Mouse (Mus musculus) hindbrain, embryonic 13.5 days (tissue): Measurements from ENCODE around the gene Hax1. TPM values are rescaled to one million over a fixed set of nuclear protein-coding genes. Genes with fewer than 3 reads are reported as not detected.
A peak's percentile ranks its signal among the peaks of the same experiment; 100 is the strongest.

Experiments
- ATAC-seq: fragments of 200-750 bp; cut with Nextera tagmentation; 2 replicates; pipeline ENCODE4 v1.8.0; 2017; ENCODE audit warnings: moderate TSS enrichment; ENCODE audit not compliant: low FRiP score
- H3K27ac ChIP-seq: fragments of 300-500 bp; sonication (generic); 2 replicates; pipeline ENCODE4 v1.5.1; 2015; ENCODE audit warnings: inconsistent platforms, mild to moderate bottlenecking, moderate library complexity
- H3K27me3 ChIP-seq: fragments of 300-500 bp; sonication (generic); 2 replicates; pipeline ENCODE4 v1.6.1; 2015; ENCODE audit warnings: mild to moderate bottlenecking, inconsistent platforms
- H3K36me3 ChIP-seq: fragments of 300-500 bp; sonication (generic); 2 replicates; pipeline ENCODE4 v1.6.1; 2015; ENCODE audit warnings: mild to moderate bottlenecking, inconsistent platforms
- H3K4me1 ChIP-seq: fragments of 300-500 bp; sonication (generic); replicated peaks from 2 replicates; pipeline ENCODE4 v1.6.1; 2015; ENCODE audit warnings: inconsistent platforms
- H3K4me2 ChIP-seq: fragments of 300-500 bp; sonication (generic); 2 replicates; pipeline ENCODE4 v1.6.1; 2015; ENCODE audit warnings: inconsistent platforms, mild to moderate bottlenecking, moderate library complexity
- H3K4me3 ChIP-seq: fragments of 300-500 bp; sonication (generic); 2 replicates; pipeline ENCODE4 v1.5.1; 2015; ENCODE audit warnings: mild to moderate bottlenecking, inconsistent platforms
- H3K9ac ChIP-seq: fragments of 300-500 bp; sonication (generic); 2 replicates; pipeline ENCODE4 v1.6.1; 2015; ENCODE audit warnings: mild to moderate bottlenecking, inconsistent platforms
- H3K9me3 ChIP-seq: fragments of 300-500 bp; sonication (generic); 2 replicates; pipeline ENCODE4 v1.6.1; 2016; ENCODE audit warnings: inconsistent platforms
- WGBS: fragments of 180-500 bp; shearing (Covaris S2); methylation state at CpG from one replicate; pipeline ENCODE4 v1.1.7; 2015; 5-methylcytosine and 5-hydroxymethylcytosine counted together
- polyA plus RNA-seq: library from polyadenylated mRNA; unstranded; fragments of >200 nt; fragmentation: Nextera tagmentation; extraction: Ambion mirVana; gene quantifications from 2 replicates; pipeline ENCODE4 v1.2.1, GENCODE M21; 2015

Hax1 gene
- polyA plus RNA-seq: 127 and 129 TPM in 2 replicates

- Histone ChIP-seq H3K9me3 (no peaks in the 10 kb centered on the region), H3K36me3 (peaks cover 56% of the 10 kb centered on the region), H3K4me2 (peak within 1 kb of the TSS; percentile 91), H3K4me1 (peaks cover 24% of the 10 kb centered on the region), H3K27ac (peak within 1 kb of the TSS; percentile 94), H3K9ac (peak within 1 kb of the TSS; percentile 91), H3K27me3 (no peaks in the 10 kb centered on the region), H3K4me3 (peak within 1 kb of the TSS; percentile 79)
- ATAC-seq: peak; percentile 94
- under 1% methylated on average over 26 of the region's 26 CpGs for WGBS
Observed at GRCm38 (mm10) chr3:89998612-89999054, at the start of gene Hax1. Gene Hax1 (minus strand): TSS chr3:89998780.

GRCm38 (mm10) chr3:90036263-90036662 is 37.7 kb upstream of the Hax1 start:
- Histone ChIP-seq H3K9me3 (no peaks in the 10 kb centered on the region), H3K36me3 (peaks cover 73% of the 10 kb centered on the region)
- WGBS: 95% methylated on average over 1 of the region's 1 CpGs

GRCm38 (mm10) chr3:90034653-90035052 is 36.1 kb upstream of the Hax1 start:
- H3K27me3 ChIP-seq: no peaks in the 10 kb centered on the region
- no peak overlapping the region for H3K27ac ChIP-seq
- 95% methylated on average over 2 of the region's 2 CpGs for WGBS
- no peak overlapping the region for H3K4me3 ChIP-seq
- H3K9ac ChIP-seq: no peak overlapping the region
- peaks cover 75% of the 10 kb centered on the region for H3K36me3 ChIP-seq
- ATAC-seq: no peak
- no peak overlapping the region for H3K4me2 ChIP-seq
- no peaks in the 10 kb centered on the region for H3K4me1 ChIP-seq
- no peaks in the 10 kb centered on the region for H3K9me3 ChIP-seq

More at GRCm38 (mm10) chr3:90036263-90036662, 37.7 kb upstream of the Hax1 start:
- Histone ChIP-seq H3K27ac (no peak overlapping the region), H3K4me1 (no peaks in the 10 kb centered on the region), H3K4me3 (no peak overlapping the region), H3K27me3 (no peaks in the 10 kb centered on the region), H3K4me2 (no peak overlapping the region), H3K9ac (no peak overlapping the region)
- ATAC-seq: no peak

- Histone ChIP-seq H3K9me3 (no peaks in the 10 kb centered on the region), H3K36me3 (peaks cover 96% of the 10 kb centered on the region), H3K4me3 (no peak overlapping the region), H3K27me3 (no peaks in the 10 kb centered on the region), H3K4me1 (no peaks in the 10 kb centered on the region), H3K4me2 (no peak overlapping the region), H3K27ac (no peak overlapping the region), H3K9ac (no peak overlapping the region)
- ATAC-seq: no peak
- 88% methylated on average over 4 of the region's 4 CpGs for WGBS
Observed at GRCm38 (mm10) chr3:90016626-90017025, 18.0 kb upstream of the Hax1 start.

GRCm38 (mm10) chr3:90010291-90010690 is 11.7 kb upstream of the Hax1 start:
- Histone ChIP-seq H3K4me1 (no peaks in the 10 kb centered on the region), H3K9ac (no peak overlapping the region), H3K9me3 (no peaks in the 10 kb centered on the region), H3K27me3 (no peaks in the 10 kb centered on the region), H3K27ac (no peak overlapping the region), H3K36me3 (peaks cover 96% of the 10 kb centered on the region), H3K4me3 (no peak overlapping the region), H3K4me2 (no peak overlapping the region)
- no peak for ATAC-seq
- WGBS: 98% methylated on average over 2 of the region's 2 CpGs

GRCm38 (mm10) chr3:90004091-90004796 is 5.7 kb upstream of the Hax1 start:
- no peak for ATAC-seq
- no peaks in the 10 kb centered on the region for H3K27me3 ChIP-seq
- H3K9me3 ChIP-seq: no peaks in the 10 kb centered on the region
- H3K4me2 ChIP-seq: no peak overlapping the region
- WGBS: 74% methylated on average over 3 of the region's 3 CpGs
- H3K4me1 ChIP-seq: peaks cover 6% of the 10 kb centered on the region
- H3K4me3 ChIP-seq: no peak overlapping the region
- H3K9ac ChIP-seq: no peak overlapping the region
- H3K36me3 ChIP-seq: peaks cover 78% of the 10 kb centered on the region
- H3K27ac ChIP-seq: no peak overlapping the region

- peaks cover 53% of the 10 kb centered on the region for H3K36me3 ChIP-seq
- peaks cover 24% of the 10 kb centered on the region for H3K4me1 ChIP-seq
- peak overlapping the region; percentile 7; the same call in 1 of the 2 replicates for H3K4me3 ChIP-seq
- peak overlapping the region; percentile 91; the same call in 1 of the 2 replicates for H3K9ac ChIP-seq
- ATAC-seq: no peak
- 0 out of 2 replicates have a peak overlapping the region, but pooled peaks have one; percentile 94 for H3K27ac ChIP-seq
- H3K27me3 ChIP-seq: no peaks in the 10 kb centered on the region
- peak overlapping the region; percentile 91 for H3K4me2 ChIP-seq
- 92% methylated on average over 4 of the region's 4 CpGs for WGBS
- no peaks in the 10 kb centered on the region for H3K9me3 ChIP-seq
Observed at GRCm38 (mm10) chr3:89999830-90000229, 1.2 kb upstream of the Hax1 start.

GRCm38 (mm10) chr3:89999090-89999489 is 510 bp upstream of the Hax1 start:
- Histone ChIP-seq H3K4me2 (peak overlapping the region; percentile 91), H3K4me1 (peaks cover 24% of the 10 kb centered on the region), H3K27ac (peak overlapping the region; percentile 94), H3K27me3 (no peaks in the 10 kb centered on the region), H3K4me3 (peak overlapping the region; percentile 79), H3K36me3 (peaks cover 54% of the 10 kb centered on the region), H3K9ac (peak overlapping the region; percentile 91), H3K9me3 (no peaks in the 10 kb centered on the region)
- WGBS: 22% methylated on average over 8 of the region's 8 CpGs
- 0 out of 2 replicates have a peak, but pooled peaks have one; percentile 30 for ATAC-seq

- Histone ChIP-seq H3K36me3 (peaks cover 52% of the 10 kb centered on the region), H3K9ac (peak overlapping the region; percentile 91), H3K4me2 (peak overlapping the region; percentile 91), H3K4me1 (peaks cover 24% of the 10 kb centered on the region), H3K27me3 (no peaks in the 10 kb centered on the region), H3K4me3 (peak overlapping the region; percentile 79), H3K9me3 (no peaks in the 10 kb centered on the region), H3K27ac (peak overlapping the region; percentile 94)
- 10% methylated on average over 23 of the region's 23 CpGs for WGBS
- peak; percentile 65 for ATAC-seq
Observed at GRCm38 (mm10) chr3:89997791-89998495, 637 bp downstream of the Hax1 start.

GRCm38 (mm10) chr3:89994807-89995515 is 3.6 kb downstream of the Hax1 start:
- Histone ChIP-seq H3K27me3 (no peaks in the 10 kb centered on the region), H3K36me3 (peaks cover 26% of the 10 kb centered on the region), H3K4me1 (peaks cover 24% of the 10 kb centered on the region), H3K9ac (no peak overlapping the region), H3K9me3 (no peaks in the 10 kb centered on the region), H3K27ac (no peak overlapping the region), H3K4me2 (no peak overlapping the region), H3K4me3 (no peak overlapping the region)
- ATAC-seq: no peak
- WGBS: 93% methylated on average over 5 of the region's 5 CpGs

GRCm38 (mm10) chr3:89987822-89988221 is 10.8 kb downstream of the Hax1 start:
- Histone ChIP-seq H3K27ac (no peak overlapping the region), H3K36me3 (no peaks in the 10 kb centered on the region), H3K9ac (no peak overlapping the region), H3K4me2 (no peak overlapping the region), H3K4me3 (no peak overlapping the region), H3K4me1 (no peaks in the 10 kb centered on the region), H3K9me3 (no peaks in the 10 kb centered on the region), H3K27me3 (no peaks in the 10 kb centered on the region)
- 94% methylated on average over 4 of the region's 4 CpGs for WGBS
- no peak for ATAC-seq

GRCm38 (mm10) chr3:89987211-89987610 is 11.4 kb downstream of the Hax1 start:
- WGBS: 56% methylated on average over 3 of the region's 3 CpGs
- Histone ChIP-seq H3K27ac (no peak overlapping the region), H3K9me3 (no peaks in the 10 kb centered on the region), H3K4me3 (no peak overlapping the region), H3K4me1 (no peaks in the 10 kb centered on the region), H3K27me3 (no peaks in the 10 kb centered on the region), H3K4me2 (no peak overlapping the region), H3K9ac (no peak overlapping the region), H3K36me3 (no peaks in the 10 kb centered on the region)
- ATAC-seq: no peak
